Mouse (Mus musculus): ENCODE results near the gene Sqstm1.
"Not testable (repeated sequence)": the region's sequence is repeated elsewhere in the genome, so short reads cannot be mapped to it uniquely, and the experiment has no call there.

Gene Sqstm1

DNA sequence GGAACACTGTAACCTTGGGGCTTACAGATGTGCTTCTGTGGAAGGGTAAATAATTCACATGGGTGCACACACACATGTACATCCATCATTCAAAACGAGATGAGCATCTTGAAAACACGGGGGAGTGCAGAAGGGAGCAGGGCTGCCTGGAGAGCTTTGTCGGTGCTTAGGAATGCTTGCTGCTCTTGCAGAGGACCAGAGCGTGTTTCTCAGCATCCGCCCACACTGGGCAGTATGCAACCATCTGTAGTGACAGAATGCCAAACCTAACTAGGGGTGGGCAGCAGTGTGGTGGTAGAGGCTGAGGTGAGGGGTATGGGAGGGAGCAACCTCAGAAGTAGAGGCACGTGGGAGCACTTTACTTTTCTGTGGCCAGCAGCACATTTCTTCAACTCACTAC is 33.5 kb downstream of the Sqstm1 start:
- DNase-seq (ENCODE audit: low read depth, low spot score): no peak

DNA sequence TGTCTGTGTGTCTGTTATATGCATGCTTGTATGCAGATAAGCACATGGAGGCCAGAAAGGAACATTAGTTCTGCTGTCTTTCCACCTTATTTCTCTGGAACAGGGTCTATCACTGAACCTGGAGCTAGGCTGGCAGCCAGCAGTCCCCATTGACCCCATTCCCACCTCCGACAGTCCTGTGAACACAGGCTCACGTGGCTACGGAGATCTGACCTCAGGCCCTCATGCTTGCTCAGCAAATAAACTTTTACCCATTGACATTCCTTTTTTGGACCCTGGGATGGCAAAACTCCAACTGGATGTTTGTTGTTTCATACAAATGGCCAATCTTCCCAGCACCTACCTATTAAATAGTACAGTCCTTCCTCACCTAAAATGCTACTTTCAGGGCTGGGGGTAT is 34.3 kb downstream of the Sqstm1 start:
- no peak for DNase-seq (ENCODE audit: low read depth, low spot score)

DNA sequence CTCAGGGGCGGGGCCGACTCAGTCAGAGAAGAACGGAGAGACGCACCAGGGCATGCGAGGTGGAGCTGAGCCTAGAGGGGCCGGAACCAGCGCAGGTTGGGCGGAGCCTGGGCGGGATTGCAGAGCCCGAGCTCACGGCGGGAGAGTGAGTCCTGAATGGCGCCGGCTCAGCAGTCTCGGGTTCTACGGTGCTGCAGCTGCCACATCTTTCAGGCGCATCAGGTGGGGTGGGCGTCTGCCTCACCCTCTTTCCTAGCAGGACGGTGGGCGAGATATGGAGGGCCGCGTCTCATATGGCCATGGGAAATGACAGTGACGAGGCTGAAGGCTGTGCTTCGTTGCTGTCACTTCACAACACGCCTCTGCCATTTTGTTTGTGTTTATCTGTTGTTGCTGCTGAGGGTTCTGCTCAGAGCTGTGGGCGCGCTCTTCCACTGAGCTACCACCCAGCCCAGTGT is 35.9 kb downstream of the Sqstm1 start:
- peak; percentile 96 for DNase-seq (ENCODE audit: low read depth, low spot score)

DNA sequence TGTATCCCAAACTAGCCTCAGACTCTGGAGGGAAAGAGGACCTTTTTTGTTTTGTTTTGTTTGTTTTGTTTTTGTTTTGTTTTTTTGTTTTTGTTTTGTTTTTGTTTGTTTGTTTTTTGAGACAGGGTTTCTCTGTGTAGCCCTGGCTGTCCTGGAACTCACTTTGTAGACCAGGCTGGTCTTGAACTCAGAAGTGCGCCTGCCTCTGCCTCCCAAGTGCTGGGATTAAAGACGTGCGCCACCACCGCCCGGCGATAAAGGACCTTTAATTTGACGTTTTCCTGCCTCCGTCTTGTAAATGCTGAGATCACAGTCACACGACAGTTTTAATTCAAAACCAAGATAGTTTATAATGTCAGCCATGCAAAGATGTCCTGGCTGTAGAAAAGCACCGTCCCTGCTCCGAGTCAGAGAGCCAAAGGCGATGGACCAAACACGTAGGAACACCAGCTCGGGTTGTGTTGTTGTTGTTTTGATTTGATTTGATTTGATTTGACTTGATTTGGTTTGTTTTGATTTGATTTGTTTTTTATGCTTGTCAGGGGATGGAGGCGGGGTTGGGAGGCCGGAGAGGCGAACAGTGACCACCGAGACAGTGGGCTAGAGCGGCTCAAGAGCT is 36.4 kb downstream of the Sqstm1 start, which contains the start of gene Mrnip:
TSS of gene Mrnip (plus strand) at position 334 of the 619 bp plus-strand sequence.
- not testable (repeated sequence) for DNase-seq (ENCODE audit: low read depth, low spot score)

DNA sequence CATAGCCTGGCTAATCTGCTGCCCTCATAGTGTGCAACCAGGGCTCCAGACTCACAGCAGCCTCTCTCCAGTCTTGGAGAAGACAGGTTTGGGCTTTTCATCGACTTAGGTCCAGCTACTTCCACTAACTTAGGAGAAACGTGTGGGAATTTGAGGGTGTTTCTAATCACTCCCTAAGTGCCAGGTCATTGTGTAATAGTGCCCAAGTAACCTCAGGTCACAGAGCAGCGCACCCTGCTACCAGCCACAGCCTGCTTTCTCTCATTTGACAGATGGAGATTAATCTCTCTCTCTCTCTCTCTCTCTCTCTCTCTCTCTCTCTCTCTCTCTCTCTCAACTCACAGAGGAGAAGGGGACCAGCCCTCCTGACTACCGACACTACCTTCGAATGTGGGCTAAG is 42.3 kb downstream of the Sqstm1 start:
- no peak for DNase-seq (ENCODE audit: low read depth, low spot score)

DNA sequence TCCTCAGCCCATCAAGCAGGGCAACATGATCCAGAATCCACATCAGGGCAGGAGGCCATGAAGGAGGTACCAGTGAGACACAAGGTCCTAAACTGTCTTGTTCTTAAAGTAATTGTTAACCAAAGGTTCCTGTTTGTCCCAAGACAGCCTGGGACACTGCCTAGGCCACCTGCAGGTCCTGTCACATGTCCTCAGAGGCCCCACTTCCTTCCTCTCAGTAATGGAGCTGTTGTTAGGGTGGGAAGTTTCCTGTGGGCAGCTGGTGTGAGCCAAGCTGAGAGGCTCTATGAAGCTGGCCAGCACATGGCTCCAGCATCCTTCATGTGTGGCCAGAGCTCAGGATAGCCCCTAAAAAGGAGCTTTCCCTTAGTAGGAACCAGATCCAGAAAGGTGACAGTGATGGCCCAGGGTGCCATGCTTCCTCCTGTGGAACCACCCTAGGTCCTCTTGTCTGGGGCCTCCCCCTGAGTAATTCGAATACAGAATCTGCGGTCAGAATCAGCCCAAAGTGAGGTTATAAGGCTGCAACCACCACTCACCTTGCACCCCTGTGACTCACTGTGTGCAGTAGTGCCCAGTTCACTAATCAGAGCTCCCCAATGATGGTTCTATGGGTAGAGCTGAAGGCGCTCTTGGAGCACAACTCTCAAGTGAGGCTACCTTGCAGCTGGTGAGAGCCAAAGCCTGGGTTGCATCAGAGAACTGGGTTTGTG is 48.1 kb downstream of the Sqstm1 start:
- no peak for DNase-seq (ENCODE audit: low read depth, low spot score)

DNA sequence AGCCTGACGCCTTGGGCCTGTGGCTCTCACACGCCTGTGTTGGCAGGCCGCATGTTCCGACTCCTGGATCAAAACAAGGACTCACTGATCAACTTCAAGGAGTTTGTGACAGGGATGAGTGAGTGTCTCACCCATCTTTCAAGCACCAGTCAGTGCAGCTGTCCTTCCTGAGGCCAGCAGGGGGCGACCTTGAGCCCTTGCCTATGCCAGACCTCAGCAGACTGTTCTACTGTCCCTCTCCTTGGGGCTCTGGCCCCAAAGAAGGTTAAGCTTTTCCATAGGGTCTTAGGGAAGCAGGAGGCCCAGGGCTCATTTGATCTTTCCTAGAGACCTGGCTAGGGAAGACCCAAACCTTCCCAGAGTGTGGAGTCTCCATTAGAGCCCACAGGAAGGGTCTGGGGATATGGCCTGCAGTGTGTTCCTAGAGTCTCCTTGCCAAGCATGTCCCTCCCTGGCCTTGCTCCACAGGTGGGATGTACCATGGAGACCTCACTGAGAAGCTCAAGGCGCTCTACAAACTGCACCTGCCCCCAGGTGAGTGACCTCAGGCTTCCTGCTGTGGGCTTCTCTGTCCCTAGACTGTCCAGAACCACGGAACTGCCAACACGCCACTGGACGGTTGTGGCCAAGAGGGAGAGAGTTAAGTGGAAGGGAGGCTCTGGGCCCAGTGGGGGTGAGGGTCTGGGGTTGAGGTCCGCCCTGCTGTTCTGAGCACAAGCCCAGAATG is 48.9 kb downstream of the Sqstm1 start:
- DNase-seq (ENCODE audit: low read depth, low spot score): no peak

DNA sequence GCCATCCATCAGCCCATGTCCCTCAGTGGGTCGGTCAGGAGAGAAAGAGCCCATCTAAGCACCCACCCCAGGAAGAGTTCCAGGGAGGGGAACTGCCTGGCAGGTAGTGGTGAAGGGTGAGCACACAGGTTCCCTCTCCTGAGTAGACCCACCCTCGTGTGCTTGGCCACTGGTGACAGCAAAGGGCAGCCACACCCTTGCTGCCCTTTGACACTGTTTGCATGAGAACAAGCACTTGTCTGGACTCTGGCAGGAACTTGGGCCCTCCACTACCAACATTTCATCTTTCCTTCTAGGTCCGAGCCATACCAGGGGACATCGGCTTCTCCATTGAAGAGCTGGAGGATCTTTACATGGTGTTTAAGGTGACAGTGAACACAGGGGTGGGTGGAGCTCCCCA is 51.3 kb downstream of the Sqstm1 start:
- no peak for DNase-seq (ENCODE audit: low read depth, low spot score)

DNA sequence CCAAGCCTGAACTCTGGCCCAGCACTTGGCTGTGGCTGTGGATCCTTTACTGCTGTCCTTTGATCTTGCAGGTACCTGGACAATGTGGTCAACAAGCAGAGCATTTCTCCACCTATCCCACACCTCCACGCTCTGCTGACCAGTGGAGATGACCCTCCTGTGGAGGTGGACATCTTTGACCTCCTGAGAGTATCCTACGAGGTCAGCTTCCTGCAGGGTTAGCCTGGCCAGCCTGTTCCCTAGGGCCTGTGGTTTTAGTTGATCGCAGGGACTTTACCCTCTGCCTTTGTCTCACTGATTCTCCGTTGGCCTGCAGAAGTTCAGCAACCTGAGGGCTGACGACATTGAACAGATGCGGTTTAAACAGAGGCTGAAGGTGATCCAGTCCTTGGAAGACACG is 52.3 kb downstream of the Sqstm1 start:
- DNase-seq (ENCODE audit: low read depth, low spot score): no peak

DNA sequence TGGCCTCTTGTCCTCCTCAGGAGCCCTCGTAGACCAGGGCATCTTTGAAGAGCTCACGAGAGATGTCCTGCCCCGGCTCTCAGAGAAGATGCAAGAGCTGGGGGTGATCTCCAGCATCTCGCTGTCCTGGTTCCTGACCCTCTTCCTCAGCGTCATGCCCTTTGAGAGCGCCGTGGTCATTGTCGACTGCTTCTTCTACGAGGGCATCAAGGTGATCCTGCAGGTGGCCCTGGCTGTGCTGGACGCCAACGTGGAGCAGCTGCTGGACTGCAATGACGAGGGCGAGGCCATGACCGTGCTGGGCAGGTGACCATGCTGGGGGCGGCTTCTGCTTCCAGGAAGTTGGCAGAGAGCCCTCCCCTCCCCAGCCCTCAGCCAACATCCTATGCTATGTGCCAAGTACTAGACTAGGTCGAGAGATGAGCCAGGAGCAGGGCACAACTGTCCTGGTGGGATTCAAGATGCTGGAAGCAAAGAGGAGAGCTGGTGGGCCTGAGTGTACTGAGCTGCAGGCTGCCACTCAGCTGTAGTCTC is 53.8 kb downstream of the Sqstm1 start:
- no peak for DNase-seq (ENCODE audit: low read depth, low spot score)

DNA sequence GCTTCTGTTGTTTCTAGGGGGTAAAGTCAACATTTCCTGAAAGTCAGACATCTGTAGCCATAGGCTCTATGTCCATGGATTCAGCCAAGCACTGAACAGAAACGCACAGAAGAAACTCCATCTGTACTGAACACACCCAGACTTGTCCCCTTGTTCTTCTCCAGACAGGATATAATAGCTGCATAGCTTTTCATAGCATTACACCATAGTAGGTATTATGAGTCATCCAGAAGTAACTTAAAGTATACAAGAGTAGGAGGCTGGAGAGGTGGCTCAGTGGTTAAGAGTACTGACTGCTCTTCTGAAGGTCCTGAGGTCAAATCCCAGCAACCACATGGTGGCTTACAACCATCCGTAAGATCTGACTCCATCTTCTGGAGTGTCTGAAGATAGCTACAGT is 54.8 kb downstream of the Sqstm1 start:
- no peak for DNase-seq (ENCODE audit: low read depth, low spot score)

DNA sequence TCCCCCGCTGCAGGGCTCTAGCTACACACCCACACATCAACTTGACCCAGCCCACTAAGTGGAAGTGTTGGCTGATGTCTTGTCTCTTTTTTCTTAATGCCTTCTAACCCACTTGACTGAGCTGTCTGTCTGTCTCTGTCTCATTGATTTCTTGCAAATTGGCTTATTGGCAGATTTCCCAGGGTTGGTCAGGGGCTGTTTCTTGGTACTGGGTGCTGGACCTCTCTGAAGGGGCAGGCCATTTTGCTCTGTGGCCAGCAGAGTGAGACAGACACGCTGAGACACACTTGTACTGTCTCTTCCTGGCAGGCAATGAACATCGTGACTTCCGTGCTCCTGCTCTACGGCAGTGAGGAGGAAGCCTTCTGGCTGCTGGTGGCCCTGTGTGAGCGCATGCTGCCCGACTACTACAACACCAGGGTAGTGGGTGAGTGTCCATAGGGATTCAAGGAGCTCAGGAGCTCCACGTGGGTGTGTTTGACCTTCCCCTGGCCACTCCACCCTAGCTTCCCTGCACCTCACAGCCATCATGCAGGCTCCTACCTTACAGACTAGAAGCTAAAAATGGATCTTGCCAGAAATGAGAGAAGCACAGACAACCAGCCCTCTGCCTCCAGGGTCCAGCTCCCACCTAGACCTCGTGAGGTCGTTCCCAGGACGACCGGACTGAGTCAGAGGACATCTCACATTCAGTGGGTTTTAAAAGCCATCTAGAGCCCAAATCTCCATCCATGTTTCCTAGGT is 55.7 kb downstream of the Sqstm1 start:
- no peak for DNase-seq (ENCODE audit: low read depth, low spot score)

DNA sequence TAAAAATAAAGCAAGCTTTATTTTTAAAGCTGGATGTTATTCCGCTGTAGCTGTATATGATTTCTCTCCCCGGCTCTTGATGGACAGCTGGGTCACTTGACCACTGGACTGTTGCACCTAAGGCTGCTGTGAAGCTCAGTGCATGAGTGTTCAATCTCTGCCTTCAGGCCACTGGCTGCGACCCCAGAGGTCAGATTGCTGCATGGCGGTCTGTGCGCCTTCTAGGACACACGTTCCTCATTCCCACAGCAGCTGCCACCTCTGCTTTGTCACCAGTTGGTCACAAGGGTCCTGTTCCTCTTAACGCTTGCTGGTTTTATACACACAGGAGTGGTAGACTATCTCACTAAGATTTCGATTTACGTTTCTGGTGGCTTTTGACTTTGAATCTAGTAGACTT is 56.5 kb downstream of the Sqstm1 start:
- DNase-seq (ENCODE audit: low read depth, low spot score): no peak

DNA sequence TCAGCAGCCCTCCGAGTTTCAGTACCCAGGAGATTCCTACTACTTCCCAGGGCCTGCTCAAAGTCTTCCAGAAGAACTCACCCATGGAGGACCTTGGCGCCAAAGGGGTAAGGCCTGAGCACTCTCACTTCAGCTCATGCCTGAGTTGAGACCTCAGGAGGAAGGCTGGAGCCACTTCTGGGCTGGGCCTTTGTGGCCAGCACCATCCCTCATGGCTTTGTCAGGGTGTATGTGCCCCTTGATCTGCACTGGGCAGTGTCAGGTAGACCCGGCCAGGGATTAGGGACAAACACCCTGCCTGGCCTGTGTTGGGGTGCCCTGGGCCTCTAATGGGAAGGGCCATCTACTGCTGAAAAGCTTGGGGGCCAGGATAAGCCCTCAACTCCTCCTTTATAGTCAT is 59.3 kb downstream of the Sqstm1 start:
- no peak for DNase-seq (ENCODE audit: low read depth, low spot score)

DNA sequence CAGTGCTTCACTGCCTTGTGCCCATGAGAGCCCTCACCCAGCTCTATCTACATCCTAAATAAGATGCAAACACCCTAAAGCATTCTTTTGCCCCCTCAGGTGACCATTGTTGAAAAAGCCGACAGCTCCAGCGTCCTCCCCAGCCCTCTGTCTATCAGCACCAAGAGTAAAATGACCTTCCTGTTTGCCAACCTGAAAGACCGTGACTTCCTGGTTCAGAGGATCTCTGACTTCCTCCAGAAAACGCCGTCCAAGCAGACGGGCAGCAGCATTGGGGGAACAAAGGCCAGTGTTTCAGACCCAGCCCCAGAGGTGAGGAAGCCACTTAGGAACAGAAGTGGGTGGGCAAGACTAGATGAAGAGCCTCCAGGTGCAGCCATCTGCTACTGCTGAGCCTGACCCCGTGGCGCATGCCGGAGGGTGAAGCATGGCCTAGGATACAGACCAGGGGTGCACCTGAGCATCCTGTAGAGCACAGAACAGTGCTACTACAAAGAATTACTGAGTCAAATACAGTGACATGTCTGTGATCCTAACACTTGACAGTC is 61.0 kb downstream of the Sqstm1 start:
- DNase-seq (ENCODE audit: low read depth, low spot score): no peak

Data from brain, embryonic 18.5 days (tissue).